Mouse (Mus musculus): ENCODE data around the gene Rapgef4.

DNA sequence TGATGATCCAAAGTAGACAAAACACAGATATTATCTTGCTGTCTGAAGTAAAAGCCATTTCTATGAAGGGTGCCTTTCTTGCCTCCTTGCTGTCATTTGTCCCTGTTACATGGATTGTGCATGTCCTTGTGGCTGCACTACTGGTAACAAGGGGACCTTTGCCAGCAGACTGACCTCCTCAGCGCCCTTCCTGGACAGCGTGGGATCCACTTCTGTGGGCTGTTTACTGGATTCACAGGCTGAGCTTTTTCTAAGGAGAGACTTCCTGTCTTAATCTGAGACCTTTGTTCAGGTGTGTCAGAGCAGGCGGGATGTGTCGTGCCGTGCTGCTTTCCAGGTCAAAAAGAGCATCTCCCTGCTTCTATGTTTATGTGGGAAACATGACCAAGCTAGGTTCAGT lies 132.7 kb downstream of the Rapgef4 start:
- TF ChIP-seq GATA1 (IDR thresholded peaks at IDR 0.05; ENCODE audit: borderline replicate concordance, low read length) (no peak), CTCF (IDR thresholded peaks at IDR 0.05; ENCODE audit: low read depth, low read length) (no peak), TAL1 (conservative IDR thresholded peaks at IDR 0.05; ENCODE audit: low read depth, low read length) (no peak)
